Mouse (Mus musculus) stomach, embryonic 16.5 days (tissue): Measurements from ENCODE around the gene Hyal1. TPM values are rescaled to one million over a fixed set of nuclear protein-coding genes. Genes with fewer than 3 reads are reported as not detected.
A peak's percentile ranks its signal among the peaks of the same experiment; 100 is the strongest.
"Not testable (repeated sequence)": the region's sequence is repeated elsewhere in the genome, so short reads cannot be mapped to it uniquely, and the experiment has no call there.

ENCODE experiments used
- ATAC-seq: fragments of 200-750 bp; cut with Nextera tagmentation; 2 replicates; pipeline ENCODE4 v1.8.0; 2017; ENCODE audit warnings: moderate number of reproducible peaks, moderate TSS enrichment; ENCODE audit not compliant: insufficient read depth, low FRiP score
- H3K27ac ChIP-seq: fragments of 300-500 bp; sonication (generic); 2 replicates; pipeline ENCODE4 v1.5.1; 2014; ENCODE audit warnings: low read length
- H3K27me3 ChIP-seq: fragments of 300-500 bp; sonication (generic); 2 replicates; pipeline ENCODE4 v1.6.1; 2014; ENCODE audit warnings: low read length, control low read depth, mixed read lengths; ENCODE audit not compliant: control insufficient read depth, insufficient read depth
- H3K36me3 ChIP-seq: fragments of 300-500 bp; sonication (generic); 2 replicates; pipeline ENCODE4 v1.6.1; 2014; ENCODE audit warnings: low read length; ENCODE audit not compliant: control insufficient read depth, insufficient read depth
- H3K4me1 ChIP-seq: fragments of 300-500 bp; sonication (generic); 2 replicates; pipeline ENCODE4 v1.6.1; 2014; ENCODE audit warnings: low read length, control low read depth, mixed read lengths; ENCODE audit not compliant: control insufficient read depth, insufficient read depth
- H3K4me2 ChIP-seq: fragments of 300-500 bp; sonication (generic); 2 replicates; pipeline ENCODE4 v1.6.1; 2014; ENCODE audit warnings: low read depth, low read length, mixed read lengths
- H3K4me3 ChIP-seq: fragments of 300-500 bp; sonication (generic); replicated peaks from 2 replicates; pipeline ENCODE4 v1.5.1; 2014; ENCODE audit warnings: mild to moderate bottlenecking, low read length
- H3K9ac ChIP-seq: fragments of 300-500 bp; sonication (generic); 2 replicates; pipeline ENCODE4 v1.6.1; 2014; ENCODE audit warnings: low read length
- H3K9me3 ChIP-seq: fragments of 300-500 bp; sonication (generic); replicated peaks from 2 replicates; pipeline ENCODE4 v1.6.1; 2016; ENCODE audit warnings: low read length, control low read depth; ENCODE audit not compliant: control insufficient read depth
- WGBS: fragments of 180-500 bp; shearing (Covaris S2); extraction: QIAGEN DNeasy Blood & Tissue Kit; methylation state at CpG from one replicate; pipeline ENCODE4 v1.1.7; 2014; 5-methylcytosine and 5-hydroxymethylcytosine counted together
- polyA plus RNA-seq: library from polyadenylated mRNA; unstranded; fragments of >200 nt; fragmentation: Nextera tagmentation; extraction: Ambion mirVana; gene quantifications from 2 replicates; pipeline ENCODE4 v1.2.1, GENCODE M21; 2015

Hyal1 gene
- polyA plus RNA-seq, 1 experiment from 2014 or later = 14.9 TPM

GRCm38 (mm10) chr9:107567702-107568319 lies 8.9 kb upstream of the Hyal1 start, which contains the start of gene Hyal2:
Hyal2 (plus strand) TSS chr9:107567945.
- peak within 1 kb of the TSS; percentile 89 for H3K27ac ChIP-seq
- 6% methylated on average over 18 of the region's 18 CpGs for WGBS
- no peaks in the 10 kb centered on the region for H3K9me3 ChIP-seq
- H3K4me3 ChIP-seq = peak within 1 kb of the TSS; percentile 92
- H3K9ac ChIP-seq = peak within 1 kb of the TSS; percentile 89
- H3K36me3 ChIP-seq = peaks cover 7% of the 10 kb centered on the region; the same call in 1 of the 2 replicates
- H3K4me1 ChIP-seq = peaks cover 49% of the 10 kb centered on the region
- no peaks in the 10 kb centered on the region for H3K27me3 ChIP-seq
- ATAC-seq = no peak
- H3K4me2 ChIP-seq = peak within 1 kb of the TSS; percentile 90

GRCm38 (mm10) chr9:107568331-107569261 lies 8.1 kb upstream of the Hyal1 start:
- H3K4me1 ChIP-seq = peaks cover 48% of the 10 kb centered on the region

GRCm38 (mm10) chr9:107569270-107569669 lies 7.5 kb upstream of the Hyal1 start:
- Histone ChIP-seq H3K36me3 (peaks cover 15% of the 10 kb centered on the region), H3K4me3 (peak overlapping the region; percentile 92), H3K4me1 (peaks cover 42% of the 10 kb centered on the region), H3K9me3 (no peaks in the 10 kb centered on the region), H3K27ac (peak overlapping the region; percentile 89), H3K9ac (peak overlapping the region; percentile 89), H3K27me3 (no peaks in the 10 kb centered on the region), H3K4me2 (peak overlapping the region; percentile 90)
- 0% methylated on average over 23 of the region's 23 CpGs for WGBS
- peak; percentile 15; the same call in 1 of the 2 replicates for ATAC-seq

More at GRCm38 (mm10) chr9:107568331-107569261, 8.1 kb upstream of the Hyal1 start:
- H3K4me2 ChIP-seq = peak overlapping the region; percentile 90
- peak overlapping the region; percentile 89 for H3K27ac ChIP-seq
- peak; percentile 84 for ATAC-seq
- no peaks in the 10 kb centered on the region for H3K27me3 ChIP-seq
- H3K9ac ChIP-seq = peak overlapping the region; percentile 89
- H3K9me3 ChIP-seq = no peaks in the 10 kb centered on the region
- H3K36me3 ChIP-seq = peaks cover 13% of the 10 kb centered on the region
- peak overlapping the region; percentile 92 for H3K4me3 ChIP-seq
- under 1% methylated on average over 41 of the region's 41 CpGs for WGBS

GRCm38 (mm10) chr9:107570016-107570415 lies 6.7 kb upstream of the Hyal1 start:
- peak overlapping the region; percentile 90 for H3K4me2 ChIP-seq
- H3K9ac ChIP-seq = peak overlapping the region; percentile 89
- H3K4me1 ChIP-seq = peaks cover 40% of the 10 kb centered on the region
- peak overlapping the region; percentile 89; the same call in 1 of the 2 replicates for H3K27ac ChIP-seq
- ATAC-seq = no peak
- H3K9me3 ChIP-seq = no peaks in the 10 kb centered on the region
- no peaks in the 10 kb centered on the region for H3K27me3 ChIP-seq
- WGBS = 34% methylated on average over 13 of the region's 13 CpGs
- peaks cover 15% of the 10 kb centered on the region for H3K36me3 ChIP-seq
- H3K4me3 ChIP-seq = peak overlapping the region; percentile 92

- Histone ChIP-seq H3K36me3 (peaks cover 15% of the 10 kb centered on the region), H3K4me1 (peaks cover 41% of the 10 kb centered on the region), H3K9ac (peak overlapping the region; percentile 89), H3K4me2 (peak overlapping the region; percentile 90), H3K4me3 (peak overlapping the region; percentile 92), H3K9me3 (no peaks in the 10 kb centered on the region), H3K27me3 (no peaks in the 10 kb centered on the region), H3K27ac (peak overlapping the region; percentile 89)
- WGBS = 75% methylated on average over 21 of the region's 21 CpGs
- ATAC-seq = no peak
These were observed 5.9 kb upstream of the Hyal1 start for GRCm38 (mm10) chr9:107570845-107571244.

- no peak for ATAC-seq
- Histone ChIP-seq H3K4me3 (peak overlapping the region; percentile 92; the same call in 1 of the 2 replicates), H3K36me3 (peaks cover 15% of the 10 kb centered on the region), H3K4me2 (peak overlapping the region; percentile 90), H3K4me1 (peaks cover 47% of the 10 kb centered on the region), H3K27ac (peak overlapping the region; percentile 89; the same call in 1 of the 2 replicates), H3K9ac (0 out of 2 replicates have a peak overlapping the region, but pooled peaks have one; percentile 8), H3K9me3 (no peaks in the 10 kb centered on the region), H3K27me3 (no peaks in the 10 kb centered on the region)
- WGBS = 84% methylated on average over 22 of the region's 22 CpGs
These were observed 5.0 kb upstream of the Hyal1 start for GRCm38 (mm10) chr9:107571534-107572326.

- Histone ChIP-seq H3K4me1 (peaks cover 46% of the 10 kb centered on the region), H3K27ac (no peak overlapping the region), H3K9ac (no peak overlapping the region), H3K4me3 (no peak overlapping the region), H3K27me3 (no peaks in the 10 kb centered on the region), H3K36me3 (peaks cover 15% of the 10 kb centered on the region), H3K9me3 (no peaks in the 10 kb centered on the region), H3K4me2 (no peak overlapping the region)
- no peak for ATAC-seq
- WGBS = 94% methylated on average over 2 of the region's 2 CpGs
These were observed 4.4 kb upstream of the Hyal1 start for GRCm38 (mm10) chr9:107572327-107572662.

- H3K4me3 ChIP-seq, H3K9me3 ChIP-seq, H3K27ac ChIP-seq, H3K27me3 ChIP-seq, ATAC-seq, H3K9ac ChIP-seq, H3K4me2 ChIP-seq: not testable (repeated sequence)
- H3K36me3 ChIP-seq = peaks cover 15% of the 10 kb centered on the region
- H3K4me1 ChIP-seq = peaks cover 39% of the 10 kb centered on the region
- WGBS = 85% methylated on average over 6 of the region's 6 CpGs
These were observed 3.0 kb upstream of the Hyal1 start for GRCm38 (mm10) chr9:107573774-107574173.
